Mouse (Mus musculus): ENCODE measurements at regions not wholly inside any gene's neighbourhood (a gene's known extent, or its start where the extent isn't known, plus 50 kb on each side); places are given as distances from the start of the nearest gene placed in this dataset.

DNA sequence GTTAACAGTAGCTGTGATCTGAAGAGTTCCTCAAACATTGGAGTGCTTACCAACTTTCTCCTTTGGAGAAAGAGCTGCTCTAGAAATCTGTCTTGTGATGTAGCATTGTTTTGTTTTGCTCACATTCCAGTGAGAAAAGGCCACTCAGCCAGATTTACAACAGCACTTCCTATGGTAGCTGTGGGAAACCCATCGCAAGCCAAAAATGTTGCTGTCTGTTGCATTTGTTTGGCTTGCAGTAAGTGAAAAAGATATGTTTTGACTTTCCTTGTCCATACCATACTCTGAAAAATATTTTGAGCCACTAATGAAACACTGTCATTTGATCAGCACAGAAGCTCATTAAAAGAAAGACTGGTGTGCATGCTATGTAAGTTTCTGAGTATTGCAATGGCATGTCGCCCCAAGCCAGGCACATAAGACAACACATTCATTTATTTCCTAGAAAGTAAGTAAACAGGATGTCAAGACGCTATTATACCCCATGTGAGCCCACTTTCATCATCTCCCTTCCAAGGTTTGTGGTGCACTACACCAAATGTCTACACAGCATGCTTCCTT lies 66.2 kb downstream of the Car2 start:
- DNase-seq, result no peak

GRCm38 (mm10) chr3:14952951-14953350 lies 66.9 kb downstream of the Car2 start:
- no peak for DNase-seq

- no peak for DNase-seq
Measured at GRCm38 (mm10) chr3:14957481-14957880, 71.4 kb downstream of the Car2 start.

DNA sequence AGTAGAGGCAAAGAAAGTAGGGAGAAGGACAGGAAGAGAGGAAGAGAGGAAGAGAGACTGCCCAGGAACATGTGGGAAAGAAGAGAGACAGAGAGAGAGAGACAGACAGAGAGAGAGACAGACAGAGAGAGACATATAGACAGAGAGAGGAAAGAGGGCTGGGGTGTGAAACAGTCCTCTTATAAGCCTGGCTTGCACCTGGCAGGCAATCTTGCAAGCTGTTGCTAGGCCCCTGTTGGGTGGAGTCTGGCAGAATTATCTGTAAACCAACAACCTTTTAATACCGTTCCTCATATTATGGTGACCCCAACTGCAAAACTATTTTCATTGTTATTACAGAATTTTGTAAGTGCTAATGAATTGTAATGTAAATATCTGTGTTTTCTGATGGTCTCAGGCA lies 72.2 kb downstream of the Car2 start:
- DNase-seq, result no peak

- peak; percentile 58 for DNase-seq
Measured at GRCm38 (mm10) chr3:14959586-14959985, 73.5 kb downstream of the Car2 start.

DNA sequence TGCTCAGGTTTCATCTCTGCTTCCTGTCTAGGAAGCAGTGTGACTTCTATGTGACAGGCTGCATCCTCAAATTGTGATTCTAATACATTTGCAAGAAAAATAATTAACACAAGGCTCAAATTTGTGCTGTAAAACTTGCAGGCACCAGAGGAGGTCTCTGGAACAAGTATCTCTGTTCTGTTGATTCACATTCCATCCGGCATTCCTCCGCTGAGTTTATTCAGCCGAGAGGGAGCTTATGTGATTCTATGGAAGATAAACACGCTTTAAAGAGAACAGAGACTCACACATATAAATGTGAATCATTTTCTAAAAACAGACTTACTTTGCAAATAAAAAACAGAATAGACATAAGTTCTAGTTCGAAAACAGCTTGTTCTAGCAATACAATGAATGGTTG lies 78.7 kb downstream of the Car2 start:
- DNase-seq, result peak; percentile 7

DNA sequence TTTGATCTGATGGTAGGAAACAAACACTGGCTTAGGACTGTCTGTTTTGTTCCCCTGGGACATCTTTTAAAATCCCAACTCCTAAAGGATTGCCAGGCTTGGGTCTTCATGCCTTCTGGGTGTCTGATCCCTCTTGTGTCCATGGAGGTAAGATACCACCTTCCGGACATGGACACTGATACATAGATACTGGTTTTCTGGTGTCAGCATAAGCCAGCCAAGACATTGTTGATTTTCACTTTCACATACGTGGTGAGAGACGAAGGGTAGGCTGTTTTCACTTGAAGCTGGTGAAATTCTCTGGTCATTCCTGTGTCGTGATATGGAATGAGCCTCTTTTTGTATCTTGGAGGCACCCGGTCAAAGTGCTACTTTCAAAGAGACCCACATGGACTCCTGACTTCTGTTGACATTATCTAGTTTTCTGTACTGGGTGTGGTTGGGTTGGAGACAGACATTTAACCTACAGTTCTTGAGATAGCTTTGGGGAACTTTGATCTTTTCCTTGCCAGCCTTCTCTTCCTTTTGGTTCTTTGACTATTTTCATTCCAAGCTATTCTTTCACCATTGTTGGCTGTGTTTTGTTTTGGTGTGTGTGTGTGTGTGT lies 79.5 kb downstream of the Car2 start:
- DNase-seq, result no peak

DNA sequence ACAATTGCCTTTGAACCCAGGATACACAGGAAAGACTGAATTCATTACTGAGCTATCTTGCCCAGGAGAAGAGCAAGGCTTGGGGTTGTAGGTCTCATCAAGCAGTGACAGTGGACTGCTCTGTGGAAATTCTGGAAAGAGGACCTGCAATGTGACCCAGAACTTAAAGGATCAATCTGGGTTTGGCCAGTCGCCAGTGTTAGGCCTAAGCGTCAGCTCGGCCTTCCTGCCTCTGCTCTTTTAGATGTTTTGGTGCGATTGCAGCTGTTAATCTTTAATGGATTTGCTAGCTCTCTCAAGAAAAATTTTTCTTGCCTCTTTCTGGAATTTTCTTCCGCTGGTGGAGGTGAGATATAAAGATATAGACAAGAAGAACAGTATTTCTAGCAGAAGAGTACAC lies 81.2 kb downstream of the Car2 start:
- no peak for DNase-seq

GRCm38 (mm10) chr3:14968345-14968744 lies 82.3 kb downstream of the Car2 start:
- no peak for DNase-seq

DNA sequence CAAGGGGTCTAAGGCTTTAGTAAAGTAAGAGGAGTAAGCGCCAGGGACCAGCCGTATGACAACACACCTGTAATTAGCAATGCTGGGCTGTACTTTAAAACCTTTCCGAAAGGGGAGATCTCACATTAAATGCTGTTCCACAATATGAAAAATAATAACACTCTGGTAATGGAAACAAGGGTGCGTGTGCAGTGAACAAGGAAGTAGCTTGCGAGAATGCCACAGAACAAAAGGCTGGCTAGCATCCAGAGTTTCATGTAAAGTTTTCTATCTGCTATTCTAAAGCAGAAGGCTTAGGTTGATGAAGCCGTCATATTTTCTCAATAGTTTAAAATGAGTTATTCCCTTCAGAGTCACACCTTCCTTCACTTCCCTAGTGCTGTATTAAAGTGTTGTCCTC lies 83.6 kb downstream of the Car2 start:
- no peak for DNase-seq

- no peak for DNase-seq
Measured at GRCm38 (mm10) chr3:14971647-14972046, 85.6 kb downstream of the Car2 start.

DNA sequence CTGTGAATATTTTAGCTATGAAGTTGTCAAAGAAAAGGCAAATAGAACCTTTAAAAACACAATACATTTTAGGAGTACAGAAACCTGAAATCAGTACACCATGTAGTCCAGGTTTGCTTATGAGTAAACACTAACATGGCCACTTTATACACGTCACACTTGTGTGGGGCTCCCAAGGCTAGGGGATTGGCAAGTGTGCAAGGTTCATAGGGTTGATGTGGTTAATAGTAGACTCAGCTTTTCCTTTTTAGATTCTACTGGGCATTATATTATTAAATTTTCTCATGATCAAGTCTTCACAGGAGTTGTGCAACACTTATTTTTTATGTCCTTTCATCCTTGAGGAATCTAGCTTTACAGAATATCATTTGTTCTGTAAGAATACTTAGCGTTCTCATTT lies 88.7 kb downstream of the Car2 start:
- DNase-seq, result no peak

GRCm38 (mm10) chr3:14975203-14975602 lies 89.1 kb downstream of the Car2 start:
- DNase-seq, result no peak

GRCm38 (mm10) chr3:14979116-14979613 lies 93.1 kb downstream of the Car2 start:
- DNase-seq, result no peak

DNA sequence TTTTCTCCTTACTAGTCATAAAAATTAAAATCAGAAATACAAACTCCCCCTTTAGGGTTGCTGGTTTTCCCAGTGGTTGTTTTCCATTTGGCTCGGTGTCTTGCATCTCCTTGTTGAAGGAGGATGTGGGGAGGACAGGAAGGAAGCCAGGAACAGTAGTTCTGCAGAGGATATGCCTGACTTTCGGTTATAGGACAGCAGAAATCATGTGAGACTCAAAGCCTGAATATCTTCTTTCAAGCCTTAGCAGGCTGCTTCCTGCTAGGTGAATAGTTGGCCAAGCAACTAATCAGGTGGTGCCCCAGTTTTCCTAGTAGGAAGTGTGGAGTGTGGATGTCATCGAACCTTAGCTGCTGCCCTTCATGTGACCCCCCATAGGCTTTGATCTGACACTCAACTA lies 103.6 kb downstream of the Car2 start:
- DNase-seq, result no peak

DNA sequence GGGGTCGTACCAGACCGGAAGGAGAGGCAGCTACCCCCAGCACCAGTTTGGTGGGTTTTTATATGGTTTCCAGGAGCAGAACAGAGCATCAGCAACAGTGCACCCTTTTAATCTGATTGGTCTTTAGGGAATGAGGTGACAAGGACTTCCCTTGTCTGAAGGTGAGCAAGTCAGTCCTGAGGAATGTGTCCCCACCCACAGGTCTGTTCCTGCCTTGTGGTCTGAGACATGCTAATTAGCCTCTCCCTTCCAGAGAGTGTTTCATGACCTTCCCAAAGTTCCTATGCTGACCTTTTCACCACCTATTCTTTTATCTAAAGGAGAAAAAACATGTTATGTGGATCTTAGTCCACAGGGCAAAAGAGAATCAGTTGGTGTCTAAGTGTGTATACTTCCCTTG lies 107.9 kb downstream of the Car2 start:
- no peak for DNase-seq

DNA sequence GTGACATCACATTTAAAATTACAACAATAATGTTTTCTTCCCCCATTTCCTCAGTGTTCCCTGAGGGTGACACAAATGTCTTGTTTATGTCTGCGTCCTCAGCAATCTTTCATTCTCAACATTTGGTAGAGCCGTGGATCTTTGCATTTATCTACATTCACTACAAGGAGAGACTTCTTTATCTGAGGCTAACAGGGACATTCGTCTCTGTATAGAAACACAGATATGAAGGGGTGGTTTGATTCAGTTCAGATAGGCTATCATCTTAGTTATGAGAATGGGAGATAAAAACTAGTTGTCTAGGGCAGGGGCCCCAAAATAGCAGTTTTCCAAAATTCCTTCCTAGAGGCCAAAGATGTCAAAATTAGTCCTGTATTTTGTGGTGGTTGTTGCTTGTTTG lies 111.2 kb downstream of the Car2 start:
- no peak for DNase-seq

DNA sequence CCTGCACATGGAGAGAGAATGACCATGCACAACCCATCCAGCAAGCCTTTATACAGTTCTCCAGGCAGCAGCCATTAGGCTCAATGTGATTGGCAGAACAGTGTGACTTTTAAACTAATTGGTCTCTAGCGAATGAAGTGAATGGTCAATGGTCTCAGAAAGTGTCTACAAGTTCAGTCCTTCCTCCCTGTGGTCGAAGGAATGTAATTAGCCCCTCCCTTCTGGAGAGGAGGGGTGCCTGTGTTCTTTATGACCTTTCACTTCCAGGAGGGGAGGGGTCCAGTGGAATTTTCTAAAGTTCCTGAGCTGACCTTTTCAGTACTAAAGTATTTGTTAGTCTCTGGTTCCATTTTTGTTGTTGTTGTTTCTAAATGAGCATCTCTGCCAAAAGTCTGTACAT lies 112.4 kb downstream of the Car2 start:
- no peak for DNase-seq

GRCm38 (mm10) chr3:14999411-14999810 lies 113.3 kb downstream of the Car2 start:
- no peak for DNase-seq

DNA sequence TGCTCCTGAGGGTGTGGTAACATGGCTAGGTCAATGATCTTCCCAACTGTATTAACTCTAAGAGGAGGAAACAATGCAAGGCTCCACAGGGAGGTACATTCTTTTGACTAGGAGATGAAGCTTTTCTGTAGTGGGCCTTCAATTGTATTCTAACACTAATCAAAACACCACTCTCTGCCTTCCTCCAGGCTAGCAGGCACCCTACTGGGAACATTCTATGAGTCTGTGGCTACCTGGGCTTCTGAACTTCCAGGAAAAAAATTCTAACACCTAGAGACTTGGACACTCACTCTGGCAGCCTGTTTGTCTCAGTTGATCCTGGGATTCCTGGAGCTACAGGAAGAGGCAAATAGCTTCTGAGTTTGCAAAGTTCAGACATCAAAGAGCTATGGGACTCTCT lies 113.8 kb downstream of the Car2 start:
- no peak for DNase-seq

- DNase-seq, result no peak
Measured at GRCm38 (mm10) chr3:15000657-15001056, 114.6 kb downstream of the Car2 start.

DNA sequence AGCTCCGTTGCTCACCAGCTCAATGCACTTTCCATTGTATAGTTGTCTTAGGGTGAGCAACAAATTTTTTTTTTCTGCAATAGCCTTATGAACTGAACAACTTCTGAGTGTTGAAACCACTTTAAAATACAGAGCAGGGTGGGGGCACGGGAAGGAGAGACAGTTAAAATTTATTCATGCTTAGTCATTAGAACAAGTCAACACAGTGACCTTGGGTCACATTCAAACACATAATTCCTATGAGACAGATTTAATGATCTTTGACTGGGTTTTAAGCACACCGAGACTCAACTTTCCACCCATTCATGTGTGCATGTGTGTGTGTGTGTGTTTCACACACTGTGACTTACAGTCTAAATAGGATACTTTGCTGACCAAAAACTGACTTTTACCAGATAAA lies 121.7 kb downstream of the Car2 start:
- DNase-seq, result no peak

DNA sequence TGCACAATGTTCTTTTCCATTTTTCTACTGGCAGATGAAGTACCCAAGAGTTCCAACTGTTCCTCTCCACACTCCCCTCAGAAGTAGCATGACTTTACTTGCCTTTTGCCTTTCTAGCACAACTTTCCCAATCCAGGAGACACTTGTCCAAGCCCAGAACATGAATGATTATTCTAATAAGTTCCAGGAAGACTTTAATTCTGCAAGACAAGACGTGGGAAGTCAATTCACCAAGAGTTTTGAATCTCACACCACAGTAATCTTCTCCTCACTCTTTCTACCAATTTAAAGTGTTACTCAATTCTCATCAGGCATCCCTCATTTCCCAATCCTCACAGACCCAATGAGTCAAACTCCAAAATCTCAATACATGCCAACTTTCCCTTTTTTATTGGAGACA lies 122.4 kb downstream of the Car2 start:
- no peak for DNase-seq

- no peak for DNase-seq
Measured at GRCm38 (mm10) chr3:15009747-15010146, 123.7 kb downstream of the Car2 start.

DNA sequence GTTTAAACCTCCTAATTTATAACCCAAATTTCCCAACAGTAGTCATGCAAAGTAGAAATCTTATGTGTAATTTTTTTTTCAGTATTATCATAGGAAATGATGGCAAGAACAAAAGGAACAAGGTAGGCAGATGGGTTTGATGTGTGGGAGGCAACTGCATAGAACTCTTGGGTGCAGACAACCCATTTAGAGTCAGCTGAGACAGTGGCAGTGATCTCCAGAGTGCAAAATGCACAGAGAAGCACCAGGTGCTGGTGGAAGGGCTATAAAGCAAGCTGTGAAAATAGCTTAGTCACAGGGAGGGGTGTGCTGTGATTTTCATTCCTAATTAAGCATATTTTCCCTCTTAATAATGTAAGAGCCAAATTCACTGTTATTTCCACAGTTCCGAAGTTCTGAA lies 130.5 kb downstream of the Car2 start:
- no peak for DNase-seq
